Mouse (Mus musculus) intestine, postnatal 0 days (tissue): Measurements from ENCODE around the gene Capn2. TPM values are rescaled to one million over a fixed set of nuclear protein-coding genes. Genes with fewer than 3 reads are reported as not detected.
A peak's percentile ranks its signal among the peaks of the same experiment; 100 is the strongest.

ENCODE experiments used
- ATAC-seq: fragments of 200-750 bp; cut with Nextera tagmentation; 2 replicates; pipeline ENCODE4 v1.8.0; 2017; ENCODE audit warnings: mild to moderate bottlenecking, moderate TSS enrichment, moderate library complexity
- H3K27ac ChIP-seq: fragments of 300-500 bp; sonication (generic); 2 replicates; pipeline ENCODE4 v1.5.1; 2014; ENCODE audit warnings: mild to moderate bottlenecking, low read depth, low read length, moderate library complexity
- H3K27me3 ChIP-seq: fragments of 300-500 bp; sonication (generic); replicated peaks from 2 replicates; pipeline ENCODE4 v1.6.1; 2014; ENCODE audit warnings: low read length, mixed read lengths; ENCODE audit not compliant: control insufficient read depth, insufficient read depth
- H3K36me3 ChIP-seq: fragments of 300-500 bp; sonication (generic); 2 replicates; pipeline ENCODE4 v1.6.1; 2014; ENCODE audit warnings: mild to moderate bottlenecking, moderate library complexity; ENCODE audit not compliant: control insufficient read depth, insufficient read depth
- H3K4me1 ChIP-seq: fragments of 300-500 bp; sonication (generic); replicated peaks from 2 replicates; pipeline ENCODE4 v1.6.1; 2014; ENCODE audit warnings: antibody characterized with exemption, low read length, mixed read lengths; ENCODE audit not compliant: control insufficient read depth, insufficient read depth
- H3K4me2 ChIP-seq: fragments of 300-500 bp; sonication (generic); replicated peaks from 2 replicates; pipeline ENCODE4 v1.6.1; 2014; ENCODE audit warnings: low read depth, mild to moderate bottlenecking, moderate library complexity
- H3K4me3 ChIP-seq: fragments of 300-500 bp; sonication (generic); 2 replicates; pipeline ENCODE4 v1.5.1; 2014; ENCODE audit warnings: low read depth, low read length
- H3K9ac ChIP-seq: fragments of 300-500 bp; sonication (generic); 2 replicates; pipeline ENCODE4 v1.6.1; 2014; ENCODE audit warnings: mild to moderate bottlenecking, low read depth, low read length
- H3K9me3 ChIP-seq: fragments of 300-500 bp; sonication (generic); 2 replicates; pipeline ENCODE4 v1.6.1; 2016; ENCODE audit warnings: mixed run types; ENCODE audit not compliant: control insufficient read depth
- CTCF ChIP-seq: sonication (generic); IDR thresholded peaks from 2 replicates; pipeline ENCODE4 v1.5.1; 2016; ENCODE audit warnings: low read depth, mild to moderate bottlenecking, control low read depth, antibody characterized with exemption, moderate library complexity
- whole genome bisulfite sequencing: fragments of 180-500 bp; shearing (Covaris S2); extraction: QIAGEN DNeasy Blood & Tissue Kit; methylation state at CpG from one replicate; pipeline ENCODE4 v1.1.7; 2014; 5-methylcytosine and 5-hydroxymethylcytosine counted together
- polyA plus RNA-seq: library from polyadenylated mRNA; unstranded; fragments of >200 nt; fragmentation: Nextera tagmentation; extraction: Ambion mirVana; gene quantifications from 2 replicates; pipeline ENCODE4 v1.2.1, GENCODE M21; 2015

Gene Capn2
- polyA plus RNA-seq, 1 experiment from 2014 or later = 34.0 TPM

GRCm38 (mm10) chr1:182489803-182490452 is 27.5 kb downstream of the Capn2 start:
- TF ChIP-seq CTCF = peak; percentile 97
- Histone ChIP-seq H3K27ac (no peak overlapping the region), H3K4me3 (no peak overlapping the region), H3K9ac (no peak overlapping the region), H3K4me1 (0 out of 2 replicates have a peak, but pooled peaks cover 4% of the 10 kb centered on the region), H3K9me3 (no peaks in the 10 kb centered on the region), H3K4me2 (peak overlapping the region; percentile 40), H3K36me3 (peaks cover 40% of the 10 kb centered on the region; the same call in 1 of the 2 replicates), H3K27me3 (no peaks in the 10 kb centered on the region)
- WGBS = 10% methylated on average over 21 of the region's 21 CpGs
- ATAC-seq = peak; percentile 89

- Histone ChIP-seq H3K9me3 (no peaks in the 10 kb centered on the region), H3K4me2 (no peak overlapping the region), H3K4me3 (no peak overlapping the region), H3K27ac (no peak overlapping the region), H3K36me3 (peaks cover 41% of the 10 kb centered on the region; the same call in 1 of the 2 replicates), H3K9ac (no peak overlapping the region), H3K4me1 (no peaks in the 10 kb centered on the region), H3K27me3 (no peaks in the 10 kb centered on the region)
- ATAC-seq = no peak
- TF ChIP-seq CTCF = no peak
- 95% methylated on average over 10 of the region's 10 CpGs for WGBS
Observed at GRCm38 (mm10) chr1:182488503-182488902, 28.9 kb downstream of the Capn2 start.

- no peak overlapping the region for H3K4me3 ChIP-seq
- H3K27ac ChIP-seq = no peak overlapping the region
- peaks cover 8% of the 10 kb centered on the region; the same call in 1 of the 2 replicates for H3K4me1 ChIP-seq
- no peaks in the 10 kb centered on the region for H3K9me3 ChIP-seq
- WGBS = 90% methylated on average over 12 of the region's 12 CpGs
- no peak overlapping the region for H3K4me2 ChIP-seq
- no peak for TF ChIP-seq CTCF
- no peaks in the 10 kb centered on the region for H3K27me3 ChIP-seq
- no peak for ATAC-seq
- H3K9ac ChIP-seq = no peak overlapping the region
- peaks cover 56% of the 10 kb centered on the region for H3K36me3 ChIP-seq
Observed at GRCm38 (mm10) chr1:182483910-182484274, 33.5 kb downstream of the Capn2 start.

GRCm38 (mm10) chr1:182482991-182483909 is 34.2 kb downstream of the Capn2 start:
- peaks cover 55% of the 10 kb centered on the region for H3K36me3 ChIP-seq
- WGBS = 89% methylated on average over 14 of the region's 14 CpGs
- ATAC-seq = no peak

GRCm38 (mm10) chr1:182481646-182482295 is 35.6 kb downstream of the Capn2 start:
- ATAC-seq = no peak
- no peak overlapping the region for H3K4me3 ChIP-seq

More at GRCm38 (mm10) chr1:182482991-182483909, 34.2 kb downstream of the Capn2 start:
- Histone ChIP-seq H3K4me1 (peaks cover 8% of the 10 kb centered on the region; the same call in 1 of the 2 replicates), H3K9me3 (no peaks in the 10 kb centered on the region), H3K27me3 (no peaks in the 10 kb centered on the region), H3K27ac (no peak overlapping the region), H3K9ac (no peak overlapping the region), H3K4me2 (no peak overlapping the region), H3K4me3 (no peak overlapping the region)
- TF ChIP-seq CTCF = no peak

GRCm38 (mm10) chr1:182481138-182481537 is 36.3 kb downstream of the Capn2 start:
- no peaks in the 10 kb centered on the region for H3K27me3 ChIP-seq
- H3K4me1 ChIP-seq = peaks cover 8% of the 10 kb centered on the region; the same call in 1 of the 2 replicates
- H3K36me3 ChIP-seq = peaks cover 61% of the 10 kb centered on the region
- no peak overlapping the region for H3K9ac ChIP-seq
- 91% methylated on average over 7 of the region's 7 CpGs for WGBS
- no peak overlapping the region for H3K27ac ChIP-seq
- no peaks in the 10 kb centered on the region for H3K9me3 ChIP-seq
- ATAC-seq = no peak
- TF ChIP-seq CTCF = no peak
- no peak overlapping the region for H3K4me2 ChIP-seq
- H3K4me3 ChIP-seq = no peak overlapping the region

More at GRCm38 (mm10) chr1:182481646-182482295, 35.6 kb downstream of the Capn2 start:
- no peaks in the 10 kb centered on the region for H3K9me3 ChIP-seq
- no peaks in the 10 kb centered on the region for H3K27me3 ChIP-seq
- 81% methylated on average over 10 of the region's 10 CpGs for WGBS
- peaks cover 8% of the 10 kb centered on the region; the same call in 1 of the 2 replicates for H3K4me1 ChIP-seq
- no peak for TF ChIP-seq CTCF
- H3K27ac ChIP-seq = no peak overlapping the region
- H3K9ac ChIP-seq = no peak overlapping the region
- H3K4me2 ChIP-seq = no peak overlapping the region
- peaks cover 67% of the 10 kb centered on the region for H3K36me3 ChIP-seq
